Mouse (Mus musculus): Measurements from ENCODE around the gene Scaper. TPM values are rescaled to one million over a fixed set of nuclear protein-coding genes. Genes with fewer than 3 reads are reported as not detected.

Scaper gene
- polyA plus RNA-seq, 1 experiment from 2014 or later: 42.1 TPM

DNA sequence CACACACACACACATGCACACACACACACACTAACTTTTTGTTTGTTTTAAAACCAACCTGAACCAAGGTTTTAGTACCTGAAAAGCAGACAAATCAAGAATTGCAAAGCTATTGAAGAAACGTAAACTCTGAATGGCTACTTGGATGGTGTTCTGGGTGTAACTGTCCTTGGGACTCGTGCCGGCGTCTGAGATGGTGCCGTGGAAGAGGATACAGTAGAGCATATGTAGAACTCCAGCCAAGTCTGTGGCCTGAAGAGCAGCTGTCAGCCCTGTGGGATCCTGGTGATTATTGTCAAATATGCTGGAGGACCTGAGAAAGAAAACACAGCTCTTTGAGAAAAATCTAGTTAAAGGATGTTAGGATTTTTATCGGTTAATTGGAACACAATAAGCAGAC is 351.8 kb downstream of the Scaper start:
- 0 out of 2 replicates have a peak, but pooled peaks cover 2% of the 10 kb centered on the region for H3K4me1 ChIP-seq (replicated peaks)
- 92% methylated on average over 6 of the region's 6 CpGs for WGBS

DNA sequence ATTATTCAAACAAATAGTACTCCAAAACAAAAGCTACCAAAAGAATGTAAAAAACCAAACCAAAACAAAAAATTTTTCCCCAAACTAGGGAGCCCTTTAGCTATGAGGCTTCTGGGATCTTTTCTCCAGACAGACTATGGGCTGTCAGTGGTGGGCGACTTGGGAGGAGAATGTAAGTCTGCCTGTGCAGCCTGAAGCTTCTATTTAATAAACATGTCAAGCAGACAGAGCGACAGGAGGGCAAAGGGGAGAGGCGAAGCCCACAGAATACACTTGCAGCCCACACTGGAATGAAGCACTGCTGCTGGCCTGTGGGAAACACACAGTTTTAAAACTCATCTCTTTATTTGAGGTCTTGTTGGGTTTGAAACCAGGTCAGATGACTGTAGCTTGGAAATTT is 356.5 kb downstream of the Scaper start:
- no peak overlapping the region for H3K4me2 ChIP-seq
- H3K9me3 ChIP-seq: no peaks in the 10 kb centered on the region
- H3K9ac ChIP-seq: no peak overlapping the region
- no peaks in the 10 kb centered on the region for H3K27me3 ChIP-seq
- ATAC-seq (ENCODE audit: low FRiP score): no peak
- H3K4me1 ChIP-seq (replicated peaks): 0 out of 2 replicates have a peak, but pooled peaks cover 2% of the 10 kb centered on the region
- no peak overlapping the region for H3K27ac ChIP-seq
- no peak overlapping the region for H3K4me3 ChIP-seq
- WGBS: 24% methylated on average over 3 of the region's 3 CpGs
- peaks cover 9% of the 10 kb centered on the region for H3K36me3 ChIP-seq

More for the DNA sequence above, 351.8 kb downstream of the Scaper start:
- Histone ChIP-seq H3K27me3 (no peaks in the 10 kb centered on the region), H3K9me3 (no peaks in the 10 kb centered on the region), H3K36me3 (peaks cover 9% of the 10 kb centered on the region), H3K4me2 (no peak overlapping the region), H3K9ac (no peak overlapping the region), H3K27ac (no peak overlapping the region), H3K4me3 (no peak overlapping the region)
- no peak for ATAC-seq (ENCODE audit: low FRiP score)

DNA sequence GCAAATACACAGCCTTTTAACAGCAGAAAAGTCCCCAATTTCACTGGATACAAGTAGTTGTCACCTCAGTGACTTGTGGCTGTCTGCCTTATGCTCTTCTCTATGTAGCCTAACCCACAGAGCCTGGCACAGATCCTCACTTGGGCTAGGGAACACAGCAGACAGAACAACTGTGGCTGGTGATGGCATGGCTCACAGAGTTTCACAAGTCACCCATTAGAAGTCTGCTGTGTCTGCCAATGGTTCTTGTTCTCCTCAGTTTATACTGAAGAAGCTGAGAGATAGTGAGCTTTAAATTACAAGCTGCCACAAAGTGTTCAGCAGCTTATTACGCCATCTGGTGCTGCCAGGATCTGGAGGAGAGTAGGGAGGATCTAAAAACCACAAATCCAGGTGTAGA is 361.3 kb downstream of the Scaper start:
- no peaks in the 10 kb centered on the region; the same call in 1 of the 2 replicates for H3K36me3 ChIP-seq
- no peak overlapping the region for H3K27ac ChIP-seq
- no peak for ATAC-seq (ENCODE audit: low FRiP score)
- no peaks in the 10 kb centered on the region for H3K27me3 ChIP-seq
- no peak overlapping the region for H3K4me3 ChIP-seq
- 82% methylated on average over 1 of the region's 1 CpGs for WGBS
- no peaks in the 10 kb centered on the region for H3K9me3 ChIP-seq
- no peak overlapping the region for H3K4me2 ChIP-seq
- H3K4me1 ChIP-seq (replicated peaks): no peaks in the 10 kb centered on the region
- no peak overlapping the region for H3K9ac ChIP-seq

DNA sequence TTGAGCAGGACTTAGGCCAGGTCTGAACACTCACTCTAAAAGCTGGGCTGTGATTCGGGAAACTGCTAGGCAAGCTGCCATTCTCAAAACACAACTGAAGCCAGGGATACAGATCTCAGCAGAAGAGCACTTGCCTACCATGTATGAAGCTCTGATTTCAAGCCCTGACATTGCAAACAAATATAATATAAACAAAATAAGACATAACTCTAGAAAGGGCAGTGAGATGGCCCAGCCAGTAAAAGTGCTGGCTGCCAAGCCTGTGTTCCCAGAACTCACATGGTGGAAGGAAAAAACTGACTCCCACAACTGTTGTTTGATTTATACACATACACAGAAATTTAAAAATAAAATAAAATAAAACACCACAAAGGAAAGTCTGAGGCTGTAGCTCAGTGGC is 366.8 kb downstream of the Scaper start:
- Histone ChIP-seq H3K36me3 (no peaks in the 10 kb centered on the region), H3K27me3 (no peaks in the 10 kb centered on the region), H3K4me1 (replicated peaks) (no peaks in the 10 kb centered on the region), H3K4me3 (no peak overlapping the region), H3K4me2 (no peak overlapping the region), H3K9ac (no peak overlapping the region), H3K27ac (no peak overlapping the region), H3K9me3 (no peaks in the 10 kb centered on the region)
- 92% methylated on average over 1 of the region's 1 CpGs for WGBS
- no peak for ATAC-seq (ENCODE audit: low FRiP score)

DNA sequence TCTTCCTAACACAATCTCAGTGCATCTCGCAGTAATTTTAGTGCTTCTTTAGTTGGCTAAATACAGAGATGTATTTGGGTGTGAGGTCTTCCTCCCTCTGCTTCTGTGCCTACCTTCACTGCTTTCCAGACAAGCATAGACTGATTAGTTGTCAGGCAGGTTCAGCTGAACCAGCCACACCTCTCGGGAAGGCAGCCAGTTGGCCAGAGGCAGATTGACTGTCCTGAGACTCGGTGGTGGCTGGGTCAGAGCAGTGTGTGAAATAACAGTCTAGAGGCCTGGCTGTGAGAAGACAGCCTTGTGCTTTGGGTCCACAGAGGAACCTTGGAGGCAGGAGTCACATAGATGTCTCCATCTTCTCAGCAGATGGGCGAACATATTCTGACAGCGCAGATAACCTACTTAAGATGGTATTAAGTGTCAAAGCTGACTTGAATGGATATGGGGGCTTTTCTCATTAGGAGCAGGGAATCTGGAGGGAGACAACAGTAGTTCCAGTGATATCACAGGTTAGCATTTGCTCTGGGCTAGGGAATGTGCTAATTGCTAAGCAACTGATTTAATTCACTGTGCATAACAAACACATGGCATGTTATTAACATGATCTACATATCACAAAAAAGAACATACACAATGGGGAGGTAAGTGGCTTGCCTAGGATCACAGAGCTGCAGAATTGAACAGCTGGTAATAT is 369.3 kb downstream of the Scaper start:
- no peak for ATAC-seq (ENCODE audit: low FRiP score)
- no peaks in the 10 kb centered on the region for H3K36me3 ChIP-seq
- H3K4me1 ChIP-seq (replicated peaks): no peaks in the 10 kb centered on the region
- no peak overlapping the region for H3K9ac ChIP-seq
- no peak overlapping the region for H3K4me3 ChIP-seq
- H3K4me2 ChIP-seq: no peak overlapping the region
- no peaks in the 10 kb centered on the region for H3K9me3 ChIP-seq
- H3K27ac ChIP-seq: no peak overlapping the region
- WGBS: 78% methylated on average over 5 of the region's 5 CpGs
- no peaks in the 10 kb centered on the region for H3K27me3 ChIP-seq

DNA sequence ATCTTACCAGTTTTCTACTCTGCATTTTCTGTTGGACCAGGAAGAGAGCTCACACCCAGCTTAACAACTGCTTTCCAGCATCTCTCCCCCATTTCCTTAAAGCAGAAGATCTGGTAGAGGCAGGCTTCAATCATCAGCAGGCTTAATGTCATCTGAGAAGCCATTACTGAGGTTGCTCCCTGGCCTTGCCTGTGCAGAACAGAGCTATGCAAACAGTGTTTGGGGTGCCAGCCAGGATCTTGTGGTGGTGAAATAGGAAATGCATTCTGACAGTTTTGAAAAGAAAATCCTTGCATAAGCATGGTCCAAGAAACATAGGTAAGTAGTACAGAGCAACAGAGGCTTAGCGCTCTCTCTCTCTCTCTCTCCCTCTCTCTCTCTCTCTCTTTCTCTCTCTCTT is 377.0 kb downstream of the Scaper start:
- H3K4me1 ChIP-seq (replicated peaks): no peaks in the 10 kb centered on the region
- no peak overlapping the region for H3K27ac ChIP-seq
- H3K36me3 ChIP-seq: no peaks in the 10 kb centered on the region
- no peak overlapping the region for H3K9ac ChIP-seq
- no peaks in the 10 kb centered on the region for H3K27me3 ChIP-seq
- ATAC-seq (ENCODE audit: low FRiP score): no peak
- no peak overlapping the region for H3K4me2 ChIP-seq
- H3K9me3 ChIP-seq: no peaks in the 10 kb centered on the region
- WGBS: 94% methylated on average over 1 of the region's 1 CpGs
- no peak overlapping the region for H3K4me3 ChIP-seq

DNA sequence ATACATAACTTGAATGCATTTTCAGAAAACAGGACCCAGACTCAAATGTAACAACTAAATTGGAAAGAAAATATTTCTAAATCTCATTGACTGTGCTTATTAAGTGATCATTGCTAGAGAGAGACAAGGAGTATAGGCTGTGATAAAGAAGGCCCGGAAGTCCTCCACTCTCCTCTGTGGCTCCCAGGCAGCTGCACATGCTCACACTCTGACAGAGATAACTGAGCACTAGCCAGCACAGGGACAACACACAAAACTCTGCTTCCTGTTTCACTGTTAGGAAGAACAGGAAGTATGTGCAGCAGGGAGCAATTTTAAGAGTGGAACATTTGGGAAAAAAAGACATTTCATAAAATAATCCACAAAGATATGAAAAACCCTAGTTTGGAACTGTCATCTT is 382.9 kb downstream of the Scaper start:
- Histone ChIP-seq H3K27me3 (peaks cover 22% of the 10 kb centered on the region), H3K4me1 (replicated peaks) (no peaks in the 10 kb centered on the region), H3K9me3 (no peaks in the 10 kb centered on the region), H3K4me2 (no peak overlapping the region), H3K9ac (no peak overlapping the region), H3K27ac (no peak overlapping the region), H3K36me3 (peaks cover 6% of the 10 kb centered on the region; the same call in 1 of the 2 replicates), H3K4me3 (no peak overlapping the region)
- 88% methylated on average over 1 of the region's 1 CpGs for WGBS
- ATAC-seq (ENCODE audit: low FRiP score): no peak

DNA sequence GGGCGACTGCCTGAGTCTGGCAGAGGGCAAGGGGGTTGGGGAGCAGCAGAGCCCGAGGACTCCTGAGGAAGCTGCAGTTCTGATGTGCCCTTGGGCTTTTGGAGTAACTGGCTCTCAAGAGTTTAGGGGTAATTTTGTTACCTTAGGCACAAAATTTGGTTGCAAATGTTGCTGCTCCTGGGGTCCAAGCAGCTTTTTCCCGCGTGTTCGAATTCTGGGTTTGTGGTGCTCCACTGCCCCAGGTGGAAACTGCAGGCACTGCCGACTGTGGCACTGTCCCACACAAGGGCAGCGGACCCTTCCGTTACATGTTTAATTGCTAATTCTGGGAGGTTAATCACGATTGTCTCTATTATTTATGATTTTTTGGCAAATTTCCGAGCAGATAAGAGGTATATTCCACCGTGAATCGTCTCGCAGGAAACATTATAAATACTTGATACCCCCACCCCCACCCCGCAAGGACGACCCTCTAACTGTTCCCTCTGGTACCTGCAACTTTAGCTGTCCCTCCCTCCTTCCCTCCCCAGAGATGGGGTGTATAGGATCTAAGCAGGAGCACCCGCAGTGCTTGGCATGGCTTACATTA is 388.5 kb downstream of the Scaper start:
- H3K27ac ChIP-seq: no peak overlapping the region
- ATAC-seq (ENCODE audit: low FRiP score): no peak
- peaks cover 6% of the 10 kb centered on the region; the same call in 1 of the 2 replicates for H3K36me3 ChIP-seq
- H3K9ac ChIP-seq: no peak overlapping the region
- H3K4me1 ChIP-seq (replicated peaks): peaks cover 17% of the 10 kb centered on the region
- H3K4me2 ChIP-seq: 0 out of 2 replicates have a peak overlapping the region, but pooled peaks have one; percentile 10
- 0 out of 2 replicates have a peak overlapping the region, but pooled peaks have one; percentile 5 for H3K4me3 ChIP-seq
- 6% methylated on average over 16 of the region's 16 CpGs for WGBS
- peaks cover 78% of the 10 kb centered on the region for H3K27me3 ChIP-seq
- no peaks in the 10 kb centered on the region for H3K9me3 ChIP-seq

DNA sequence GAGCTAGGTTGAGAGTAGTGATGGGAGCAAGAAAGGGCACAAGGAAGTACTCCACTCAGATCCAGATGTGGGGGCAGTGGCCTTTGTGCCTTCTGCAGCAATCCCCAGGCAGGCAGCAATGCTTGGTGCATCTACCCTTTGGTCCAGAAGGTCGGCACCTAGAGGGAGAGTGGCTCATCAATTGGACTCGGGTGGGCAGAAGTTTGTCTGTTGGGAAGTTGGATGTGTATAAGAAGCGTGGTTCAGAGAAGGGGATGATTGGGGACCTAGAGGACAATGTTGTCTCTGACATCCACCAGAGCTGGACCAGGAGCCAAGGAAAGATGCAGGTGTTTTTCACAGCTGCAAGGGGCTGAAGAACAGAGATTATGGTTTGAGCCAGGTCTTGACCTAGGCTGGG is 389.0 kb downstream of the Scaper start:
- Histone ChIP-seq H3K36me3 (peaks cover 6% of the 10 kb centered on the region; the same call in 1 of the 2 replicates), H3K9me3 (no peaks in the 10 kb centered on the region), H3K27me3 (peaks cover 84% of the 10 kb centered on the region), H3K4me3 (0 out of 2 replicates have a peak overlapping the region, but pooled peaks have one; percentile 5), H3K4me2 (no peak overlapping the region), H3K4me1 (replicated peaks) (peaks cover 22% of the 10 kb centered on the region), H3K9ac (no peak overlapping the region), H3K27ac (no peak overlapping the region)
- WGBS: 15% methylated on average over 3 of the region's 3 CpGs
- no peak for ATAC-seq (ENCODE audit: low FRiP score)

DNA sequence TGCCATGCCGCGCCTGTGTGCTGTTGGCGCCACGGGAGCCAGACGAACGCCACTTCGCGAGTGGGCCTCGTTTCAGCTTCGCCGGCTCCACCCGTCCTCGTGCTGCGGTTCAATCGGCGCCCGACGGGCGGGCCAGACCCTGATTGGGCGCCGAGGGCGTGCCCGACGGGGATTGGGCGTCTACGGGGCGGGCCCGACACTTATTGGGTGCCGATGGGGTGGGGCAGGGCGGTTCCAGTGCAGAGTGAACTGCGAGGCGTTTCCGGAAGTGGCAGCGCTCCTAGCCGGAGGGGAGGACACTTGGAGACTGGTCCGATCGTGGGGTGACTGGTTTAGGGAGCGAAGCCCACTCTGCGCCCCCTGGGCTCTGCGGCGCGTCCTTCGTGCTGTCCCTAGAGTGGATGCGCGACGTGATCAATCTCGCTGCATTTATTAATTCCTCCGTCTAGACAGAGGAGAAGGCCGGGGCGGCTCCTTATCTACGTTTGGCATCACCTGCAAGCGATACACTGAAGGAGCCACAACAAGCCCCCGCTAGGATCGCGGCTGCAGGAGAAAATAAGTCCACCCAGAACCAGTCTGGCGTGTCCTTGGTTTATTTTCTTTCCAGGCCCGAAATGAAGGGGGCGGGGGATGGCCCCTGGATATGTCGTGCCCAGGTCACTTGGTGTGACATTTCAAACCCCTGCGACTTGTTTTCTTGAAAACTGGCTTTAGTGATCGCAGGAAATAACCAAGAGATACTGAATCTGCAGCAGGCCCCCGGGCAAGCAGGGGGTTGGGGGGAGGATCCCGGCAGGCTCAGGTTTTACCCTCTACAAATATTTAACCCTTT is 391.5 kb downstream of the Scaper start:
- H3K4me2 ChIP-seq: peak overlapping the region; percentile 43
- H3K9me3 ChIP-seq: no peaks in the 10 kb centered on the region
- 2% methylated on average over 63 of the region's 63 CpGs for WGBS
- H3K4me3 ChIP-seq: peak overlapping the region; percentile 28
- H3K4me1 ChIP-seq (replicated peaks): peaks cover 37% of the 10 kb centered on the region
- no peak overlapping the region for H3K27ac ChIP-seq
- peaks cover 99% of the 10 kb centered on the region for H3K27me3 ChIP-seq
- no peak overlapping the region for H3K9ac ChIP-seq
- 0 out of 2 replicates have a peak, but pooled peaks cover under 1% of the 10 kb centered on the region for H3K36me3 ChIP-seq
- peak; percentile 11; the same call in 1 of the 2 replicates for ATAC-seq (ENCODE audit: low FRiP score)

DNA sequence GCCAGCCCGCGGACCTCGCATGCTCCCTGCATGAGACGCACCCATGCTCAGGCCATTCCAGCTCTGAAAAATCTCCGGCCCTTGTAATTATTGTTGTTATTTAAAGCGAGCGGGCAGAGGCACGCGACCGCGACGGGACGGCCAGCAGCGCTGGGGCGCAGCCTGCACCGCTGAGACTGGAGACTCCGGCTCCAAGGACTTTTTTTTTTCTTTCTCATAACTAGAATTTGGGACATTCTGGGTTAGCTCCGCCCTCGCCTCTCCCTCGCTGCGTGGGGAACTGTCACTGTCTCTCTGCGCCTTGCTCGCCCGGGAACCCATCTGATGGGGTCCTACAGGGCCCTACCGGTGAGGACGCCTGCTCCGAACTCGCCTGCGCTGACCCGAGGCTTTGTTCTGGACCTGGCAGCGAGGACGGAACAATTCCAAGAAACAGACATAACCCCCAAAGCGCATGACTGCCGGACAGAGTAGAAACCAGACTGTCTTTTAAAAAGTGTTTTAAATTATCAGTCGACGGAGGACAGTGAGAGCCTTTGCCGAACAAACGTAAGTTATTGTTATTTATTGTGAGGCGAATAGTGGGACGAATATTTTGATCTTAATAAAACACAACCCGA is 392.3 kb downstream of the Scaper start:
- ATAC-seq (ENCODE audit: low FRiP score): no peak
- H3K27me3 ChIP-seq: peaks cover 99% of the 10 kb centered on the region
- no peak overlapping the region for H3K27ac ChIP-seq
- peaks cover 43% of the 10 kb centered on the region for H3K4me1 ChIP-seq (replicated peaks)
- H3K9ac ChIP-seq: no peak overlapping the region; the same call in 1 of the 2 replicates
- H3K9me3 ChIP-seq: no peaks in the 10 kb centered on the region
- peak overlapping the region; percentile 27 for H3K4me2 ChIP-seq
- peak overlapping the region; percentile 28 for H3K4me3 ChIP-seq
- 3% methylated on average over 41 of the region's 41 CpGs for WGBS
- no peaks in the 10 kb centered on the region for H3K36me3 ChIP-seq
